Mouse (Mus musculus): ENCODE results near the gene Mapk7.

Mapk7 gene

GRCm38 (mm10) chr11:61469317-61469917 lies 24.8 kb downstream of the Mapk7 start:
- in situ Hi-C loops (cut with MboI; ENCODE audit: unreplicated experiment in 2 of 2), result no loop called here

GRCm38 (mm10) chr11:61468534-61468933 lies 25.7 kb downstream of the Mapk7 start:
- in situ Hi-C loops (cut with MboI; ENCODE audit: unreplicated experiment in 2 of 2), result no loop called here

- in situ Hi-C loops (cut with MboI; ENCODE audit: unreplicated experiment in 2 of 2), result no loop called here
Observed at GRCm38 (mm10) chr11:61465422-61465821, 28.8 kb downstream of the Mapk7 start.

GRCm38 (mm10) chr11:61464071-61464470 lies 30.1 kb downstream of the Mapk7 start:
- in situ Hi-C loops (cut with MboI; ENCODE audit: unreplicated experiment in 2 of 2), result no loop called here

- in situ Hi-C loops (cut with MboI; ENCODE audit: unreplicated experiment in 2 of 2), result loop anchor here in 1 of 2 experiments (5.0 kb wide), 1 partner anchor 32 kb away; no protein-coding TSS in a partner anchor
Observed at GRCm38 (mm10) chr11:61449499-61450292, 44.5 kb downstream of the Mapk7 start.

GRCm38 (mm10) chr11:61448599-61449225 lies 45.5 kb downstream of the Mapk7 start:
- in situ Hi-C loops (cut with MboI; ENCODE audit: unreplicated experiment in 2 of 2), result no loop called here

GRCm38 (mm10) chr11:61448041-61448440 lies 46.2 kb downstream of the Mapk7 start:
- in situ Hi-C loops (cut with MboI; ENCODE audit: unreplicated experiment in 2 of 2), result no loop called here

- in situ Hi-C loops (cut with MboI; ENCODE audit: unreplicated experiment in 2 of 2), result no loop called here
Observed at GRCm38 (mm10) chr11:61447296-61447695, 46.9 kb downstream of the Mapk7 start.

- in situ Hi-C loops (cut with MboI; ENCODE audit: unreplicated experiment in 2 of 2), result no loop called here
Observed at GRCm38 (mm10) chr11:61443807-61444206, 50.4 kb downstream of the Mapk7 start.

GRCm38 (mm10) chr11:61441670-61442069 lies 52.5 kb downstream of the Mapk7 start:
- in situ Hi-C loops (cut with MboI; ENCODE audit: unreplicated experiment in 2 of 2), result no loop called here

GRCm38 (mm10) chr11:61440416-61440815 lies 53.8 kb downstream of the Mapk7 start:
- in situ Hi-C loops (cut with MboI; ENCODE audit: unreplicated experiment in 2 of 2), result no loop called here

- in situ Hi-C loops (cut with MboI; ENCODE audit: unreplicated experiment in 2 of 2), result no loop called here
Observed at GRCm38 (mm10) chr11:61439170-61439569, 55.0 kb downstream of the Mapk7 start.

Measured in v-Abl transformed pro-B cells (cell line).